In the genomic region with DNA sequence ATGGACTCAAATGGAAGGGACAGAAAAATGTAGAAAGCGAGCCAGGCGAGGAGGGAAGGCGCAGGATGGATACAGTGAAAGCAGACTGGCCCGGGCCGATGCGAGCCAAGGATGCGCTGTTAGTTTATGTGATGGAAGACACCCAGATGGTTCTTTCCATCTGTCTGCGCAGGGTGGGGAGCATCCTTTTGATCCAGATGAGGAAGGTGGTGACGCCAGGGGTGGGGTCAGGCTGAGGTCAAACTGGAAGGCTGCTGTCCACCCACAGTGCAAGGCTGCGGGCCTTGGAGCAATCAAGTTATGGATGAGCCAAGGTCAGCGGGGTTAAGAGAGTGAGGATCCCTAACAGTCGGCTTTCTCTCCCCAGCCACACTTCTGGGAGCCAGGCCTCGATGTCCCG, we compare ENCODE assay signal across 1 mouse cellular context.
TF ChIP-seq lines count a peak whose summit lies in the region.

No protein-coding gene starts in this region.

TF ChIP-seq in CH12.LX, 34 proteins besides CTCF, POLR2A, EP300 and RAD21 (continued from another document):
- TF ChIP-seq POLR2AphosphoS2 (IDR thresholded peaks at IDR 0.05; ENCODE audit: low read depth, low read length) (no peak), JUN (IDR thresholded peaks at IDR 0.05; ENCODE audit: insufficient read depth, low read depth, low read length) (no peak), SIN3A (IDR thresholded peaks at IDR 0.05; ENCODE audit: low read length) (no peak), MAFK (IDR thresholded peaks at IDR 0.05; ENCODE audit: insufficient replicate concordance, low read length) (no peak), MXI1 (IDR thresholded peaks at IDR 0.05; ENCODE audit: low read depth, low read length) (no peak), CHD1 (IDR thresholded peaks at IDR 0.05; ENCODE audit: low read depth, low read length) (no peak), ETS1 (conservative IDR thresholded peaks at IDR 0.05; ENCODE audit: low read depth, low read length) (no peak)
